Mouse (Mus musculus) hindbrain, embryonic 11.5 days (tissue): ENCODE results near the gene Rnf43. TPM values are rescaled to one million over a fixed set of nuclear protein-coding genes. Genes with fewer than 3 reads are reported as not detected.

ENCODE experiments used
- ATAC-seq: fragments of 200-750 bp; cut with Nextera tagmentation; 2 replicates; pipeline ENCODE4 v1.8.0; 2017; ENCODE audit warnings: mild to moderate bottlenecking, moderate TSS enrichment, moderate library complexity; ENCODE audit not compliant: low FRiP score
- DNase-seq: peaks from one replicate; pipeline ENCODE4 v3.0.0-alpha.2; 2015; ENCODE audit warnings: low spot score
- H3K27ac ChIP-seq: fragments of 300-500 bp; sonication (generic); 2 replicates; pipeline ENCODE4 v1.5.1; 2014; ENCODE audit warnings: mild to moderate bottlenecking, low read depth, low read length
- H3K27me3 ChIP-seq: fragments of 300-500 bp; sonication (generic); 2 replicates; pipeline ENCODE4 v1.6.1; 2014; ENCODE audit warnings: mild to moderate bottlenecking, low read length, moderate library complexity, mixed read lengths; ENCODE audit not compliant: control insufficient read depth, insufficient read depth
- H3K36me3 ChIP-seq: fragments of 300-500 bp; sonication (generic); 2 replicates; pipeline ENCODE4 v1.6.1; 2014; ENCODE audit warnings: mild to moderate bottlenecking, low read length, moderate library complexity, mixed read lengths; ENCODE audit not compliant: control insufficient read depth, insufficient read depth
- H3K4me1 ChIP-seq: fragments of 300-500 bp; sonication (generic); replicated peaks from 2 replicates; pipeline ENCODE4 v1.6.1; 2014; ENCODE audit warnings: low read length, mixed read lengths; ENCODE audit not compliant: control insufficient read depth, insufficient read depth
- H3K4me2 ChIP-seq: fragments of 300-500 bp; sonication (generic); replicated peaks from 2 replicates; pipeline ENCODE4 v1.6.1; 2014; ENCODE audit warnings: mild to moderate bottlenecking, low read depth, low read length
- H3K4me3 ChIP-seq: fragments of 300-500 bp; sonication (generic); 2 replicates; pipeline ENCODE4 v1.5.1; 2014; ENCODE audit warnings: low read depth, low read length
- H3K9ac ChIP-seq: fragments of 300-500 bp; sonication (generic); 2 replicates; pipeline ENCODE4 v1.6.1; 2014; ENCODE audit warnings: low read depth, low read length
- H3K9me3 ChIP-seq: fragments of 300-500 bp; sonication (generic); 2 replicates; pipeline ENCODE4 v1.6.1; 2016; ENCODE audit warnings: low read length; ENCODE audit not compliant: control insufficient read depth
- WGBS: fragments of 180-500 bp; shearing (Covaris S2); extraction: QIAGEN DNeasy Blood & Tissue Kit; methylation state at CpG from one replicate; pipeline ENCODE4 v1.1.7; 2014; 5-methylcytosine and 5-hydroxymethylcytosine counted together
- microRNA counts: library from miRNA; unstranded; fragments of <30 nt; microRNA quantifications from one replicate; lab custom pipeline; 2015
- polyA plus RNA-seq: library from polyadenylated mRNA; unstranded; fragments of >200 nt; fragmentation: Nextera tagmentation; extraction: Ambion mirVana; gene quantifications from 2 replicates; pipeline ENCODE4 v1.2.1, GENCODE M21; 2014

Gene Rnf43
- polyA plus RNA-seq, 1 experiment from 2014 or later, result 1.5 TPM

DNA sequence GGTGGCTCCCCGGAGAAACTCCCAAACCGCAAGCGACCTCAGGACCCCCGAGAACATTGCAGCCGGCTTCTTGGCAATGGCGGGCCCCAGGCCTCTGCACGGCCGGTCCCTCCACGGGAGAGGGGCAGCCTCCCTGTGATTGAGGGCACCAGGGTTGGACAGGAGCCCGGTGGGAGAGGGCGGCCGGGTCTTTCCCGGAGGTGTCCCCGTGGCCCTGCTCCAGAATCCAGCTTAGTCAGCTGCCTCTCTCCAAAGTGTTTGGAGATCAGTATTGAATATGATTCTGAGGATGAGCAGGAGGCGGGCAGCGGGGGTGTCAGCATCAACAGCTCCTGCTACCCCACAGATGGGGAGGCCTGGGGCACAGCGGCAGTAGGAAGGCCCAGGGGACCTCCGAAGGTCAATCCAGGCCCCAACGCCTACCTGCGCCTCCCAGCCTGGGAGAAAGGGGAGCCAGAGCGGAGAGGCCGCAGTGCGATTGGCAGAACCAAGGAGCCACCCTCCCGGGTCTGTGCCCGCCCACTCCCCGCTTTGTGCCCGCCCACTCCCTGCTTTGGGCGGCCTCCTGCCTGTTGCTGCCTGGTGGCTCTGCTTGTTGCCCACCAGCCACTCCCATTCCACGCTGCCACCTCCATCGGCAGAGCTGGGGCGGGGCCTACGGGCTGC is 115.7 kb downstream of the Rnf43 start:
- Histone ChIP-seq H3K9me3 (no peaks in the 10 kb centered on the region), H3K27ac (no peak overlapping the region)

GRCm38 (mm10) chr11:87778915-87779314 is 116.4 kb downstream of the Rnf43 start:
- ATAC-seq, result 0 out of 2 replicates have a peak, but pooled peaks have one; percentile 10

More for the DNA sequence above, 115.7 kb downstream of the Rnf43 start:
- peak; percentile 66 for ATAC-seq
- H3K4me1 ChIP-seq, result peaks cover 10% of the 10 kb centered on the region
- peaks cover 5% of the 10 kb centered on the region; the same call in 1 of the 2 replicates for H3K27me3 ChIP-seq
- H3K36me3 ChIP-seq, result no peaks in the 10 kb centered on the region
- H3K4me3 ChIP-seq, result peak overlapping the region; percentile 26
- peak; percentile 75 for DNase-seq
- H3K4me2 ChIP-seq, result peak overlapping the region; percentile 63
- H3K9ac ChIP-seq, result peak overlapping the region; percentile 49
- 11% methylated on average over 29 of the region's 32 CpGs for WGBS

GRCm38 (mm10) chr11:87779392-87779791 is 116.9 kb downstream of the Rnf43 start:
- no peak for ATAC-seq
- Histone ChIP-seq H3K4me2 (no peak overlapping the region), H3K36me3 (no peaks in the 10 kb centered on the region), H3K9me3 (no peaks in the 10 kb centered on the region), H3K27ac (no peak overlapping the region), H3K4me3 (no peak overlapping the region), H3K27me3 (peaks cover 5% of the 10 kb centered on the region; the same call in 1 of the 2 replicates), H3K9ac (no peak overlapping the region), H3K4me1 (peaks cover 10% of the 10 kb centered on the region)
- 90% methylated on average over 4 of the region's 4 CpGs for WGBS
- DNase-seq, result no peak

More at GRCm38 (mm10) chr11:87778915-87779314, 116.4 kb downstream of the Rnf43 start:
- Histone ChIP-seq H3K4me3 (no peak overlapping the region), H3K9ac (no peak overlapping the region), H3K36me3 (no peaks in the 10 kb centered on the region), H3K4me1 (peaks cover 10% of the 10 kb centered on the region), H3K4me2 (peak overlapping the region; percentile 63), H3K27me3 (peaks cover 5% of the 10 kb centered on the region; the same call in 1 of the 2 replicates), H3K27ac (no peak overlapping the region), H3K9me3 (no peaks in the 10 kb centered on the region)
- WGBS, result 39% methylated on average over 12 of the region's 12 CpGs
- no peak for DNase-seq

DNA sequence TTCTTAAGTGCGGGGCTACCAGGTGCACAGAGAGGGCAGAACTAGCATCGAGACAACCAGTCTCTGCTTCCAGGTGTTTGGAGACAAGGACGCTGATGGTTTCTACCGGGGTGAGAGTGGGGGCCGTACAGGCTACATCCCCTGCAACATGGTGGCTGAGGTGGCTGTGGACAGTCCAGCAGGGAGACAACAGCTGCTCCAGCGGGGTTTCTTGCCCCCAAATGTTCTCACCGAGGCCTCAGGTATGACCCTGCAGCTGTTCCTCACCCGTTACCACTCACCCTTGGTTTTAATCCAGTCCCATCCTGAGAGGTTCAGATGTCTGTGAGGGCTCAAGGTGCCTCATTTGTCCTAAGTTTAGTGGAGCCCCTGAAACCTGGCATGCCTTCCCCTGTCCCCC is 117.6 kb downstream of the Rnf43 start:
- Histone ChIP-seq H3K9ac (no peak overlapping the region), H3K27me3 (peaks cover 5% of the 10 kb centered on the region; the same call in 1 of the 2 replicates), H3K4me3 (no peak overlapping the region), H3K4me1 (peaks cover 10% of the 10 kb centered on the region), H3K4me2 (no peak overlapping the region), H3K9me3 (no peaks in the 10 kb centered on the region), H3K27ac (no peak overlapping the region), H3K36me3 (no peaks in the 10 kb centered on the region)
- 83% methylated on average over 8 of the region's 8 CpGs for WGBS
- no peak for DNase-seq
- ATAC-seq, result no peak

MicroRNA genes within 50 kb of the gene (microRNA counts, 519-probe panel; counts per million panel counts)
- microRNA mmu-miR-142-3p (lab: Ali Mortazavi, UCI), result 4,705 counts per million, percentile 57 among the panel's probes with 10 or more counts
- microRNA mmu-miR-142-5p (lab: Ali Mortazavi, UCI), result not detected

Other genes starting within 250 kb of the Rnf43 start
- not detected in 2 replicates for gene Gm11492, start 96.1 kb upstream of the Rnf43 start, polyA plus RNA-seq
- gene Sept4, start 93.8 kb upstream of the Rnf43 start, polyA plus RNA-seq, result 9.0 and 11.6 TPM in 2 replicates
- 63.2 and 77.0 TPM in 2 replicates for gene Mtmr4, start 70.6 kb upstream of the Rnf43 start, polyA plus RNA-seq
- gene Hsf5, start 45.6 kb upstream of the Rnf43 start, polyA plus RNA-seq, result 0.14 and 0.39 TPM in 2 replicates
- 162 and 169 TPM in 2 replicates for gene Supt4a, start 74.8 kb downstream of the Rnf43 start, polyA plus RNA-seq
- gene Tspoap1, start 97.8 kb downstream of the Rnf43 start, polyA plus RNA-seq, result 6.4 and 10.0 TPM in 2 replicates
- gene Mpo, start 130.9 kb downstream of the Rnf43 start, polyA plus RNA-seq, result 2.8 and 5.3 TPM in 2 replicates
- gene Lpo, start 165.6 kb downstream of the Rnf43 start, polyA plus RNA-seq, result 0.70 and 0.73 TPM in 2 replicates
- 13.2 and 16.2 TPM in 2 replicates for gene Mks1, start 190.5 kb downstream of the Rnf43 start, polyA plus RNA-seq
- gene Epx, start 212.8 kb downstream of the Rnf43 start, polyA plus RNA-seq, result 0.07 TPM in 1 of 2 replicates, not detected in the other
- not detected in 2 replicates for gene Olfr462, start 229.5 kb downstream of the Rnf43 start, polyA plus RNA-seq
- gene Olfr463, start 234.7 kb downstream of the Rnf43 start, polyA plus RNA-seq, result not detected in 2 replicates